Mouse (Mus musculus) MEL (cell line): ENCODE measurements around the gene Supt3. TPM values are rescaled to one million over a fixed set of nuclear protein-coding genes. Genes with fewer than 3 reads are reported as not detected.

Source experiments
- DNase-seq: peaks from one replicate; pipeline ENCODE4 v3.0.0; 2011; ENCODE audit warnings: low read depth, low spot score
- H3K27ac ChIP-seq: 2 replicates; pipeline ENCODE4 v1.5.1; 2012; ENCODE audit warnings: low read depth, mild to moderate bottlenecking, control low read depth, low read length, moderate library complexity; ENCODE audit not compliant: control insufficient read depth
- H3K27me3 ChIP-seq, 2 experiments: fragments of 150-350 bp in 1 of 2; sonication (generic) in 1 of 2; 2 replicates each; pipeline ENCODE4 v1.6.1; 2012; ENCODE audit warnings: low read length in 2 of 2, mild to moderate bottlenecking in 2 of 2, improper control_type of control experiment in 1 of 2, moderate library complexity in 1 of 2; ENCODE audit not compliant: insufficient read depth in 2 of 2, control insufficient read depth in 1 of 2
- H3K36me3 ChIP-seq, 2 experiments: 2 replicates each; pipeline ENCODE4 v1.6.1; 2012 to 2014; ENCODE audit warnings: low read length in 2 of 2, improper control_type of control experiment in 1 of 2, inconsistent platforms in 1 of 2, mild to moderate bottlenecking in 1 of 2; ENCODE audit not compliant: insufficient read depth in 2 of 2, control insufficient read depth in 1 of 2
- H3K4me1 ChIP-seq, 2 experiments: fragments of 150-350 bp in 1 of 2; sonication (generic) in 1 of 2; 2 replicates each; pipeline ENCODE4 v1.6.1; 2012; ENCODE audit warnings: low read length in 2 of 2, improper control_type of control experiment in 1 of 2, mild to moderate bottlenecking in 1 of 2; ENCODE audit not compliant: insufficient read depth in 2 of 2, control insufficient read depth in 1 of 2
- H3K4me3 ChIP-seq, 2 experiments: fragments of 150-350 bp in 1 of 2; sonication (generic) in 1 of 2; 2 replicates each; pipeline ENCODE4 v1.5.1; 2012; ENCODE audit warnings: low read depth in 2 of 2, low read length in 2 of 2, mild to moderate bottlenecking in 2 of 2, moderate library complexity in 2 of 2, control low read depth in 1 of 2, improper control_type of control experiment in 1 of 2; ENCODE audit not compliant: control insufficient read depth in 1 of 2, insufficient read depth in 1 of 2
- H3K79me2 ChIP-seq: 2 replicates; pipeline ENCODE4 v1.6.1; 2012; ENCODE audit warnings: mild to moderate bottlenecking, low read length, moderate library complexity; ENCODE audit not compliant: control insufficient read depth, poor library complexity, insufficient read depth
- H3K9ac ChIP-seq: 2 replicates; pipeline ENCODE4 v1.6.1; 2012; ENCODE audit warnings: low read depth, mild to moderate bottlenecking, control low read depth, low read length, moderate library complexity; ENCODE audit not compliant: control insufficient read depth, poor library complexity, severe bottlenecking
- H3K9me3 ChIP-seq: fragments of 150-350 bp; sonication (generic); replicated peaks from 2 replicates; pipeline ENCODE4 v1.6.1; 2012; ENCODE audit warnings: mild to moderate bottlenecking, low read length, improper control_type of control experiment, moderate library complexity; ENCODE audit not compliant: insufficient read depth
- BHLHE40 ChIP-seq: IDR thresholded peaks from 2 replicates; pipeline ENCODE4 v1.6.1; 2012; ENCODE audit warnings: low read depth, mild to moderate bottlenecking, inconsistent platforms, low read length, improper control_type of control experiment, borderline replicate concordance
- CHD1 ChIP-seq: IDR thresholded peaks from 2 replicates; pipeline ENCODE4 v1.6.1; 2012; ENCODE audit warnings: low read depth, mild to moderate bottlenecking, inconsistent platforms, low read length, improper control_type of control experiment
- EP300 ChIP-seq, 2 experiments: IDR thresholded peaks; 2 replicates each; pipeline ENCODE4 v1.6.1; 2011; ENCODE audit warnings: improper control_type of control experiment in 2 of 2, low read length in 2 of 2, low read depth in 1 of 2, mild to moderate bottlenecking in 1 of 2
- ETS1 ChIP-seq: IDR thresholded peaks from 2 replicates; pipeline ENCODE4 v1.6.1; 2012; ENCODE audit warnings: low read depth, mild to moderate bottlenecking, inconsistent platforms, low read length, improper control_type of control experiment, moderate library complexity
- JUND ChIP-seq: IDR thresholded peaks from 2 replicates; pipeline ENCODE4 v1.6.1; 2011; ENCODE audit warnings: low read depth, mild to moderate bottlenecking, improper control_type of control experiment, low read length
- KAT2A ChIP-seq: conservative IDR thresholded peaks from 2 replicates; pipeline ENCODE4 v1.6.1; 2012; ENCODE audit warnings: low read depth, low read length, improper control_type of control experiment, inconsistent platforms
- MEF2A ChIP-seq: IDR thresholded peaks from 2 replicates; pipeline ENCODE4 v1.6.1; 2014; ENCODE audit warnings: low read depth, mild to moderate bottlenecking, inconsistent platforms, low read length, improper control_type of control experiment; ENCODE audit not compliant: poor library complexity, insufficient replicate concordance, severe bottlenecking; ENCODE audit errors: extremely low read depth
- MXI1 ChIP-seq: IDR thresholded peaks from 2 replicates; pipeline ENCODE4 v1.6.1; 2011; ENCODE audit warnings: mild to moderate bottlenecking, low read depth, low read length, improper control_type of control experiment
- MYC ChIP-seq: IDR thresholded peaks from 2 replicates; pipeline ENCODE4 v1.6.1; 2011; ENCODE audit warnings: low read depth, mild to moderate bottlenecking, low read length, improper control_type of control experiment, moderate library complexity
- NRF1 ChIP-seq: IDR thresholded peaks from 2 replicates; pipeline ENCODE4 v1.6.1; 2014; ENCODE audit warnings: low read depth, mild to moderate bottlenecking, inconsistent platforms, low read length, improper control_type of control experiment, moderate library complexity; ENCODE audit not compliant: poor library complexity, insufficient read depth, severe bottlenecking
- POLR2A ChIP-seq, 2 experiments: IDR thresholded peaks; 2 replicates each; pipeline ENCODE4 v1.6.1; 2011 to 2012; ENCODE audit warnings: low read length in 2 of 2, mild to moderate bottlenecking in 2 of 2, control low read depth in 1 of 2, improper control_type of control experiment in 1 of 2, low read depth in 1 of 2, moderate library complexity in 1 of 2; ENCODE audit not compliant: control insufficient read depth in 1 of 2, insufficient read depth in 1 of 2, poor library complexity in 1 of 2
- POLR2AphosphoS2 ChIP-seq: IDR thresholded peaks from 2 replicates; pipeline ENCODE4 v1.6.1; 2011; ENCODE audit warnings: low read length, improper control_type of control experiment
- POLR2AphosphoS5 ChIP-seq: IDR thresholded peaks from 2 replicates; pipeline ENCODE4 v1.6.1; 2012; ENCODE audit warnings: low read depth, borderline replicate concordance, mild to moderate bottlenecking, inconsistent platforms, low read length, moderate library complexity, mixed read lengths
- TBP ChIP-seq: IDR thresholded peaks from 2 replicates; pipeline ENCODE4 v1.8.0; 2011; ENCODE audit warnings: low read depth, low read length, improper control_type of control experiment
- USF1 ChIP-seq: IDR thresholded peaks from 2 replicates; pipeline ENCODE4 v1.6.1; 2014; ENCODE audit warnings: low read depth, mild to moderate bottlenecking, inconsistent platforms, low read length, improper control_type of control experiment, moderate library complexity
- USF2 ChIP-seq, 2 experiments: IDR thresholded peaks; 2 replicates each; pipeline ENCODE4 v1.6.1; 2011 to 2012; ENCODE audit warnings: improper control_type of control experiment in 2 of 2, low read length in 2 of 2, borderline replicate concordance in 1 of 2, inconsistent platforms in 1 of 2, low read depth in 1 of 2, mild to moderate bottlenecking in 1 of 2; ENCODE audit not compliant: insufficient read depth in 1 of 2
- ZMIZ1 ChIP-seq: IDR thresholded peaks from 2 replicates; pipeline ENCODE4 v1.6.1; 2012; ENCODE audit warnings: low read depth, mild to moderate bottlenecking, inconsistent platforms, low read length, improper control_type of control experiment, moderate library complexity
- ZNF384 ChIP-seq: IDR thresholded peaks from 2 replicates; pipeline ENCODE4 v1.6.1; 2012; ENCODE audit warnings: low read depth, mild to moderate bottlenecking, inconsistent platforms, low read length, improper control_type of control experiment
- polyA plus RNA-seq, 2 experiments: library from polyadenylated mRNA; stranded (reverse) in 1 of 2; unstranded in 1 of 2; fragments of >175 nt in 1 of 2; fragments of >200 nt in 1 of 2; gene quantifications; 2 replicates each; pipeline versions ENCODE4 v1.2.1 to v1.2.4; 2012; ENCODE audit warnings: low replicate concordance in 2 of 2, low read depth in 1 of 2; ENCODE audit not compliant: insufficient read length in 2 of 2, insufficient read depth in 1 of 2, missing spikeins in 1 of 2
- total RNA-seq: library from RNA; depleted of rRNA; stranded (reverse); fragments of 300-350 nt; gene quantifications from 2 replicates; pipeline ENCODE4 v1.2.3, GENCODE M21; 2012

Gene Supt3
- total and polyA plus RNA-seq, 3 experiments, result 7.0 to 28.6 TPM; not detected in 1

DNA sequence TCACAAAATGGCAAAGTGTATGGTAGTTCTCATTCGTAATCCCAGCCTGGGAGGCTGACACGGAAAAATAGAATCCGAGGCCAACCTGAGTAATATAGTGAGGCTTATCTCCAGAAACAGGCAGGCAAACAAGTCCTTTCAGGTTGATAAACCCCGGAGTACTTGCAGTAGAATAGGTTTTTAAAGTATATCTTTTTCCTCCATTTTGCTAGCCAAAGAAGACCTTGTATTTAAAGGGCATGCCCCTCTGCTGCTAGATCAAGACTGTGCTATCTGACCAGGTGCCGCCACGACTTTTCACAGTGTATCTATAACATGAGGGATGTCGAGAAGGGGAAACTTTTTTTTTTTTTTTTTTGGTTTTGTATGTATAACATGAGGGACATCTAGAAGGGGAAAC, 324.1 kb downstream of the Supt3 start (continued):
- TF ChIP-seq MEF2A (no peak), ZNF384 (peak; percentile 84), USF1 (no peak), TBP (0 out of 2 replicates have a peak, but pooled peaks have one; percentile 32), JUND (no peak), MXI1 (peak; percentile 34; the same call in 1 of the 2 replicates), KAT2A (no peak), CHD1 (no peak)
- TF ChIP-seq, all 39 proteins: peak for 12

DNA sequence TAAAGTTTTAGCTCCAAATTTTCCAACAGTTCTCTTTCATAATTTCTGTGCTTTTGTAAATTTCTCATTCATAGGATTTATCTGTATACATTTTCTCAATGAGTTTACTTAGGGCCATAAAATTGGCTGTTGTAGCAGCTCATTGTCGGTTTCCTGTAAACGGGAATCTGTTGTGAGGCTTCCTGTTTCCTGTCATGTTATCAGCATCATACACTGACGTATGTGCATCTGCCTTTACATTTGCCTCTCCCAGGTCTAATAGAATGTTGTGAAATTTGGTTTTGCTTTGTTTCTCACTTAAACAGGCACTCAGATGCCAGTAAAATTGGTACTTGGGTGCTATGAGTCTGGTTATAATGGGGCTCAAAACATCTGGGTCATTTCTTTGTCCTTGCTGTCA, 338.4 kb downstream of the Supt3 start:
- no peaks in the 10 kb centered on the region for H3K9me3 ChIP-seq
- no peak for DNase-seq
- no peaks in the 10 kb centered on the region for H3K4me1 ChIP-seq
- H3K36me3 ChIP-seq, result no peaks in the 10 kb centered on the region; a peak in 1 of 4 replicates
- no peak overlapping the region for H3K27ac ChIP-seq
- H3K79me2 ChIP-seq, result no peaks in the 10 kb centered on the region
- no peak overlapping the region for H3K9ac ChIP-seq
- H3K27me3 ChIP-seq, result no peaks in the 10 kb centered on the region
- no peak overlapping the region for H3K4me3 ChIP-seq
- TF ChIP-seq ZNF384 (no peak), MYC (no peak)

DNA sequence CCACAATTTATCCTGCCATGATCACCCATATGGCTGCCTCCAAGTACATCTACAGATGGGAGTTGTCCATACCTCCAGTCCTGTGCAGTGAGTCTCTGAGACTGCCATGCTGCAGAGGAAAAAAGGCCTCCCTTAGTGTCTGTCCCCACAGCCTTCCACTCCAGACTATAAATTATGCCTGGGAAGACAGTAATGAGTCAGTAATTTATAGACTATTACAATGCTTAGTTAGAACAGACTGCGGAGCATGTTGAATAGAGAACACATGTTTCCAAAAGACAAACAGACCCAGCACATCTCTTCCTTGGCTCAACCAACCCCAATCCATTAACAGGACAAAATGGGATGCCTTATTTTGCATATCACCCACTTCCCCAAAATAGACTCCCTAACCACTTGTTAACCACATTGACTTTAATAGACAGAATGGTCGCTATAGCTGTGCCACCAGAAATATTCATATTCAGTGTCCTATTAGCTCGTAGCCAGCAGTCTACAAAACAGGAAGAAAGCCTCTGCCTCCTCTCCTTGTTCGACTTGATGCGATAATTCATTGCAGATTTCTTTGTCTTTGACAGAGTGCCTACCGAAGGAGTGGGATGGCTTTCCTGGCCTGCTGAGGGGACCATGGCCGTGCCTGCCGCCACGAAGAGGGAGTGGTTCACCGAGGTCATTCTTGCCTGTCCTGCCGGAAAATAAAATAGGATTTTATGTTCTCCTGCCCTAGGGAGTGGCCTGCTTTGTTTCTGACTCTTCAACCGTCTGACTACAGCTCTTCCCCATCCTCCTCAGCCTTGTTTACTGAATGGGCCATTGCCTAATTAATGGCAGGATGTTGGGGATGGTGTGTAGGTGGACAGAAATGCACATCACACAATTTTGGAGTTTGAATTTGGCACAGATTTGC, 341.9 kb downstream of the Supt3 start:
- DNase-seq, result peak; percentile 23
- no peak overlapping the region for H3K9ac ChIP-seq
- H3K4me3 ChIP-seq, result no peak overlapping the region
- no peaks in the 10 kb centered on the region for H3K79me2 ChIP-seq
- H3K9me3 ChIP-seq, result no peaks in the 10 kb centered on the region
- H3K36me3 ChIP-seq, result no peaks in the 10 kb centered on the region; a peak in 1 of 4 replicates
- H3K27ac ChIP-seq, result no peak overlapping the region
- TF ChIP-seq TBP, result no peak
- H3K27me3 ChIP-seq, result no peaks in the 10 kb centered on the region
- H3K4me1 ChIP-seq, result no peaks in the 10 kb centered on the region

DNA sequence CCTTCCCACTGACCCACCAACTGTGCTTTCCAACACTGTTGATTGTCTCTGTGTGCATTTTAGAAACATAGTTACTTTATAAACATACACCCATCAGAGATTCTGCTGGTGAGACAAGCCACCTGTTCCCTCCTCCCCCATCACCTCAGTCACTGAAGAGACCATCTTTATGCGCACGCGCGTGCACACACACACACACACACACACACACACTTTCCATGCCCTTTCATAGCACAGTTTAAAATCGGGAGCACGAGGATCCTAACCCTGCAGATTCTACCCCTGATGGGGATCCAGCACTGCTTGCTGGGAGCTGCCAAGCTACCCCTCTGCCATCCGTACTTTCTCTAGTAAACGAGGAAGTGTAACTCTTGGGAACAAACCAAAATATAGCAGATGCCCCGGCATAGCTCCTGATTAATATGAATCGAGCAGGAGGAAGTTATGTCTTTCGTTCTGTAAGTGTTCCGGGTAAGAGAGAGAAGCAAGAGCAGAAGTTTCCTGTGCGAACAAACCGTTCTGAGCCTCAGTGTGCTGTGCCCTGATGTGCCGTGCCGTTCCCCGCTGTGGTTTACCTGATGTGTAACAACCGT, 342.8 kb downstream of the Supt3 start:
- no peak overlapping the region for H3K4me3 ChIP-seq

More for the DNA sequence above, 342.8 kb downstream of the Supt3 start:
- no peaks in the 10 kb centered on the region; a peak in 1 of 4 replicates for H3K36me3 ChIP-seq
- no peak overlapping the region for H3K27ac ChIP-seq
- H3K79me2 ChIP-seq, result no peaks in the 10 kb centered on the region
- H3K4me1 ChIP-seq, result no peaks in the 10 kb centered on the region
- no peak overlapping the region for H3K9ac ChIP-seq
- TF ChIP-seq EP300 (IDR thresholded peaks at IDR 0.05; ENCODE audit: low read depth in 1 of 2, low read length in 2 of 2), result no peak
- TF ChIP-seq BHLHE40, result no peak
- no peak for TF ChIP-seq ETS1
- no peak for TF ChIP-seq ZMIZ1
- TF ChIP-seq JUND, result no peak
- no peak for TF ChIP-seq NRF1
- no peak for TF ChIP-seq POLR2AphosphoS5
- no peak for TF ChIP-seq POLR2AphosphoS2
- TF ChIP-seq USF2 (IDR thresholded peaks at IDR 0.05; ENCODE audit: borderline replicate concordance in 1 of 2, insufficient read depth in 1 of 2, low read depth in 1 of 2, low read length in 2 of 2), result no peak
- TF ChIP-seq POLR2A (IDR thresholded peaks at IDR 0.05; ENCODE audit: control insufficient read depth in 1 of 2, insufficient read depth in 1 of 2, low read depth in 1 of 2, low read length in 2 of 2, poor library complexity in 1 of 2), result no peak
- TF ChIP-seq CHD1, result no peak
- no peaks in the 10 kb centered on the region for H3K9me3 ChIP-seq
- H3K27me3 ChIP-seq, result no peaks in the 10 kb centered on the region
- no peak for DNase-seq
